Mouse (Mus musculus): Measurements from ENCODE around the gene Grb2. TPM values are rescaled to one million over a fixed set of nuclear protein-coding genes. Genes with fewer than 3 reads are reported as not detected.

Gene Grb2
- total RNA-seq (2021), result 100 to 1,000 TPM; 184 to 203 TPM
- long read RNA-seq, transcript Grb2-201 (6 exons, 2,709 nt), result major isoform, 67 of 138 reads
- long read RNA-seq, transcript Grb2-203 (5 exons, 2,683 nt), result minor isoform, 44 of 138 reads
- long read RNA-seq, partial matches to known transcripts, result 9 of 138 reads
- long read RNA-seq, other reads (novel, unspliced or antisense), result 18 of 138 reads

DNA sequence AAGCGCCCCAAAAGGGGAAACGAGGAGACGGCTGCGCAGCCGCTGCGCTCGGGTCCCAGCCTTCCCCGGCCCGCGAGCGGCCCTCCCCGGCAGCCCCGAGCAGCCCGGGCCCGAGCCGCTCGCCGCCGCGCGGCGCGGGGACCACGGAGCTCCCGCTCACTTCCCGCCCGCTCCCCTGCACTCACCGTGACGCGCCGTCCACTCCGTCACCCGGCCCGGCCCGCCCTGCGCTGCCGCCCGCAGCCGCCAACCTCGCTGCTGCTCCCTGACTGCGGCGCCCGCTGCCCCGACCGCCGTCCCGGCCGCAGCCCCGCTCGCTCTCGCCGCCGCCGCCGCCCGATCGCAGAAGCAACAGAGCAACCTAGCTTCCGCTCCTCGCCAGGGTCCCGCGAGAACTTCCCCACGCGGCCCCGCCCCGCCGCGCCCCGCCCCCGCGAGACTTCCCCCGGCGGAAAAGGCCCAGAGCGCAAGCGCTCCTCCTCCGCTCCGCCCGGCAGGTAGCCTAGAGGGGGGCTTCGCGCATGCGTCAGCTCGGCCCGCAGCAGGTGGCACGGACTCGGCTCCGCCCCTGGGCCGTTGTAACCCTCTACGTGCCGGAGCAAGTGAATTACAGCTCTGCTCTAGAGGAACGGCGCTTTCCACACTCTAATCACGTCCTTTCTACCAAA is at the start of gene Grb2:
Gene Grb2 (minus strand): TSS at position 389 of the 668 bp plus-strand sequence.
- peak; percentile 96 to 98 for DNase-seq (ENCODE audit: low spot score in 2 of 2)

DNA sequence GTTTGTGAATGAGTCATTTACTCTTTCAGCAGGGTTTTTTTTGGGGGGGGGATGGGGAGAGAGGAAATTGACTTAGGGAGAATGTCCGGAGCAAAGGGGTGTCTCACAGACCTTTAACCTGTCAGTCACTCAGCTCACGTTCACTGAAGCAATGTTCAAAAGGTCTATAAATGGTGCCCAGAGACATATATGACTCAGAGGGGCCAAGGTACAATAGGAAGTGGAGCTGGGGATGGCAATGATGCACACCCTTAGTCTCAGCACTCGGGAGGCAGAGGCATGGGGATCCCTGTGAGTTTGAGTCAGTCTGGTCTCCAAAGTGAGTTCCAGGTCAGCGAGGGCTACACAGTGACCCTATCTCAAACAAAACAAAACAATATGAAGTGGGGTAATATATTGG is 45.1 kb upstream of the Grb2 start:
- no peak for DNase-seq (ENCODE audit: low spot score in 2 of 2)

DNA sequence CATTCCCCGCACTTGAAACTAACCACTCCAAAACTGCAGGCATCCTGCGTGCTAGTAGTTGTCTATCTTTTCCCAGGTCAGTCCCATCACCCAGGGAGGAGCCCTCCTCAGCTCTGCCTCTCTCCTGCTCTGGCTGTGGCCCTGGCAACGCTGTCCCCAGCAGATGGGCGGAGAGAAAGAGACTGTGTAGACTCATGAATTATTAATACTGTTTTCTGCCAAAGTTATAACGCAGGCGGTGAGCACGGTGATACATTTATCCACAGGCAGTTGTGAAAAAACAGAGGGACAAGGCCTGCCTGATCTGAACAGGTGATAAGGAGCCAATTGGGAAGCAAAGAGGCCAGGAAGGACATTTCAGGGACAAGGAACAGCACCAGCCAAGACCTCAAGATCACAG is 44.3 kb upstream of the Grb2 start:
- no peak for DNase-seq (ENCODE audit: low spot score in 2 of 2)

DNA sequence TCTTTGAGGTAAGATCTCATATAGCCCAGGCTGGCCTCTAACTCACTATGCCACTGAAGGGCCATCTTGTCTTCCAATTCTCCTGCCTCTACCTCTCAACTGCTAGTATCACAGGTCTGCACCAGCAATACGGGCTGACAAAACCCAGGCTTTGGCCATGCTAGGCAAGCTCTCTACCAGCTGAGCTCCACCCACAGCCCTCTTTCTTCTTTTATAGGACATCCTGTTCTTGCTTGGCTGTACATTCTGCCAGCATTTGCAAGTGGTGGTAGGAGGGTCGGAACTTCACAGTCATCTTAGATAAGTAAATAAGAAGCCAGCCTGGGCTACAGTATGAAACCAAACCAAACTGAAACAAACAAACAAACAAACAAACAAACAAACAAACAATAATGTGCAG is 43.3 kb upstream of the Grb2 start:
- no peak for DNase-seq (ENCODE audit: low spot score in 2 of 2)

DNA sequence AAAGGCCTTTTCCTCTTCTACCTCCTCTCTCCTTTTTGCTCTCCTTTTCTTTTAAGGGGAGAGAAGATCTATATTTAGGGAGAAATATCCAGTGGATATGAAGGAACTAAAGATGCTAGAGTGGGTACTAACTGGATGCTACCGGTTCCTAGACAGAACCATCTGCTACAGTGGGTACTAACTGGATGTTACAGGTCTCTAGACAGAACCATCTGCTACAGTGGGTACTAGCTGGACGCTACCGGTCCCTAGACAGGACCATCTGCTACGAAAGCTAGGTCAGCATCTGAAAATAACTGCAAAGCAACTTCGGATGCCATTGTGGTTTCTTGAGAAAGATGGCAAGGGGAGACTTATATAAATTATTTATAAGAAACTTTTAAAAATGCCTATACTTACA is 41.4 kb upstream of the Grb2 start:
- DNase-seq (ENCODE audit: low spot score in 2 of 2), result no peak

DNA sequence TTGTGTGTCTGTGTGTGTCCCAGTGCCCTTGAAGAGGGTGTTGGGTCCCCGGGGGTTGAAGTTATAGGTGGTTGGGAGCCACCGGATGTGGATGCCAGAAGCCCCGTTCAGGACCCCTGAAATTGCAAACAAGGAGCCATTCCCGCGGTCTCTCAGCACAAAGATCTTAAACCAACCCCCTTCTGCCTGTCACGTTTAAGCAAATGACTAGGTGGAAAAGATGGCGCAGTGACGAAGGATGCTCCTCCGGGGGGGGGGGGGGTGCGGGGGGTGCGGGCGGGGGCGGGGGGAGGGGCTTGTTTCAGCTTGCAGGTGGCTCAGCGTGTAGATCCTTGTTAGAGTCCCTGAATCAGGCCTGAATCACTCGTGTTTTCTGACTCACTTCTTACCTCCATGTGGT is 39.0 kb upstream of the Grb2 start:
- no peak for DNase-seq (ENCODE audit: low spot score in 2 of 2)

DNA sequence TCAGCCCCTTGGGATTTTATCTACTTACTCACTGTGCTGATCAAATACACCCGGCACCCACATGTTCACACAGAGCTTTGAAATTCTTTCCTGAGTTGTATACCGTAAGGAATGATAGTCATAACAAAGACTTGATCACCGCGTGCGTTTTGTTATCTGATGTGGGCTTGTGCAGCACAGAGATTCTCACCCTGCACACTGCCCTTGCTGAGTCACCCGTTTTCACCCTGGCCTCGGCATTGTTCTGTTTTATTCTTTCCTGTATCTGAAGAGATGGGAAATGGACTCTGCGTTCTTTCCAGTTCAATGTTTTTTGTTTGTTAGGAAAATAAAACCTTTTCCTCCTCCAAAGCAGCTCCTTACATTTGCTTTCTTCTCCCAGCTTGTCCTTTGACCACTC is 38.4 kb upstream of the Grb2 start:
- DNase-seq (ENCODE audit: low spot score in 2 of 2), result no peak

DNA sequence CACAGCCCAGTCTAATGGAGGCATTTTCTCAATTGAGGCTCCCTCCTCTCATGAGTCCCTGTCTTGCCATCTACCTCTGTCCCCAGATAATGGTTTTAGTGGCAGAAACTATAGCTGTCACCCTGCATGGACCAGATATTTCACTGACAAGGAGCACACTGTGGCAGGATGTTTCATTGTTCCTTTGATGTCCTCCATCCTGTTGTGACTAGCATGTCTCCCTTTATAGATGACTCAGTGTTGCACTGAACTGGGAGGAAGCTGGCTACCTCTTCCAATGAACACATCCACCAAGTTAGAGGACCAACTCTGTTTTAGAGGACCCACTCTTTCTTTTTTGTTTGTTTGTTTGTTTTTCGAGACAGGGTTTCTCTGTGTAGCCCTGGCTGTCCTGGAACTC is 37.7 kb upstream of the Grb2 start:
- no peak for DNase-seq (ENCODE audit: low spot score in 2 of 2)

DNA sequence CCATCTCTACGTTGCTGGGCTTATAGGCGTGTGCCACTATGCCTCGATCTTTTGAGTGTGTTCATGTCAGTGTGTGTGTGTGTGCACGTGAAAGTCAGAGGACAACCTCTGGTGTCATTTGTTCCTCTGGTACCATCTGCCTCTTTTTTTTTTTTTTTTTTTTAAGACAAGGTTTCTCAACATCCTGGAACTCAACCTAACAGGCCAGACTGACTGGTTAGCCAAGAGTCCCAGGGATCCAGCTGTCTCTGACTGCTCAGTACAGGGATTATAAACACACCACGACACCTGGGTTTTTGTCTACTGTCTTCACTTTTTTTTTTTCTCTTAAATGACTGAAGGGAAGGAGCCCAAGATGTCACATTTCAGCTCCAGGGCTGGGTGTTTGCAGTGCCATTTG is 36.0 kb upstream of the Grb2 start:
- no peak for DNase-seq (ENCODE audit: low spot score in 2 of 2)

DNA sequence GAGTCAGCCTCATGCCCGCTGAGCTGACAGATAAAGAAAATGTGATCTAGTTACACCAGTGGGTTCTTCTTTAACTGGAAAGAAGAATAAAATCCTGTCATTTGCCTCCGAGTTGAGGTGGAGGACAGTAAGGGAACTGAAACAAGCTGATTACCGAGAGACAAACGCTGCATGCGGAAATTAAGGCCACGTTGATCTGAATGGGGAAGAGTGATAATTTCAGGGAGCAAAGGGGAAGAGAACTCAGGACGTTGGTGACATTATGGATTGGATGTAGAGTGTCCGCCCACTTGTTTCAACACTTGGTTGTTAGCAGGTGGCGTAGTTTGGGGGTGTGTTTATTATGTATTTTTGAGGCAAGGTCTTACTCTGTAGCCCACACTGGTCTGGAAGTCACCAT is 34.5 kb upstream of the Grb2 start:
- DNase-seq (ENCODE audit: low spot score in 2 of 2), result no peak

DNA sequence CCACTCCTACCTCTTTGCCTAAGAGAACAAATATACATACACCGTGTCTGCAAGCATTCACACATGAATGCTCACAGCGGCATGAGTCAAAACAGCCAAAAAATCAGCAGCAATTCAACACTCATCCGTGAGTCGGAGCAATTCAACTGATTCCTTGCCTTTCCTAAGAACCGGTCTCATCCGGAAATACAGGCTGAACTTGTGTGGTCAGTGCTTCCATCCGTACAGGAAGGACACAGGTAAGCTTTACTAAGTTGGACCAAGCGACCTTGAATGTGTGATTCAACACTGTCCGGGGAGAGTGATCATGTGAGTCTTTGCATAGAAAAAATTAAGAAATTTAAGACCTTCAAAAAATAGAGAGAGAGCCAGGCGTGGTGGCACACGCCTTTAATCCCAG is 32.7 kb upstream of the Grb2 start:
- DNase-seq (ENCODE audit: low spot score in 2 of 2), result no peak

DNA sequence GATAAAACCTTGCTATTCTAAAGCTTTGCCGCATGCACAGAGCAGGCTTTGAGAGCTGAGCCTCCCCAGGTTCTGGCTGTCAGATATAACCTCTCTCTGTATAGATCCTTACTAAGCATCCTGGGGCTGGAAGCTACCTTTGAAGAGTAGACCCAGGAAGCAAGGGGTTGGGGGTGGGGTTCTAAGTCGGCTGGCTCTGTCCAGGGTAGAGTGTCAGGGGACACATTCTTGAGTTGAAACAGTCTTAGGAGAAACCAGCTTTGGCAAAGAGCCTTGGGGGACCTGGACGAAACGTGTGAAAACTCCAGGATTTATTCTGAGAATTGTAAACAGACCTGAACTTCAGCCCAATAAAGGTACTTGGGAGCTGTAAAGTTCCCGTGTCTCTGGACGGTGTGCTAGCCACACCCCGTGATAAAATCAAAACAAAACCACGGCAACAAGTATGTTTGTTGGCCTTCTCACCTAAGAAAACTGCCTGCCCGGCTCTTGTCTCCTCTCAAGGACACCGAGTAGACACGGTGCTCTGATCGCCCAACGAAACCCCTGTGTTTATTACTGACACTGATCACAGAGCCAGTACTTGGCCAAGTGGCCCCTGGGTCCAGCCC is 30.0 kb upstream of the Grb2 start:
- no peak for DNase-seq (ENCODE audit: low spot score in 2 of 2)

DNA sequence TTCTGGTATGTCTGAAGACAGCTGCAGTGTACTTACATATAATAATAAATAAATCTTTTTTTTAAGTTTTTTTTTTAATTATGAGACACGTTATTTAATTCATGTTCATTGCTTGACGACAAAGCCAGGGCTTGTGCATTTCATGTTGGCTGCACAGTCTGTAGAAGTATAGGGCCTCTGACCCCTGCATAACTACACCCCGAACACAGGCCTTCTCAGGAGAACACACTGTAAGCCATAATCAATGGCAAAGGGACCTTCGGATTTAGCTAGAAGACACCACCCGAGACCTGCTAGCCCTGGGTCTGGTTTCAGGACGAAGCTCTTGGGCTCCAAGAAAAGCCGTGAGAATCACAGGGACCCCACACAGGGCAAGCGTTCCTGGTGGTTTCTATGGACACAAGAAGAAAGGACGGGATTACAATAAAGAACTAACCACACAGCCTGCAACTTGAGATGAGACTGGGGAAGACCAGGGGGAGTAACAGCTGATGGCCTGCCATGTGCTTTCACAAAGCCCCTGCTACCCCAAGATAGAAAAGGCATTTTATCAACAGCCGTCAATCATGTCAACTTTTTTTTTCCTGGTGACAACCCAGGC is 29.3 kb upstream of the Grb2 start:
- no peak for DNase-seq (ENCODE audit: low spot score in 2 of 2)

DNA sequence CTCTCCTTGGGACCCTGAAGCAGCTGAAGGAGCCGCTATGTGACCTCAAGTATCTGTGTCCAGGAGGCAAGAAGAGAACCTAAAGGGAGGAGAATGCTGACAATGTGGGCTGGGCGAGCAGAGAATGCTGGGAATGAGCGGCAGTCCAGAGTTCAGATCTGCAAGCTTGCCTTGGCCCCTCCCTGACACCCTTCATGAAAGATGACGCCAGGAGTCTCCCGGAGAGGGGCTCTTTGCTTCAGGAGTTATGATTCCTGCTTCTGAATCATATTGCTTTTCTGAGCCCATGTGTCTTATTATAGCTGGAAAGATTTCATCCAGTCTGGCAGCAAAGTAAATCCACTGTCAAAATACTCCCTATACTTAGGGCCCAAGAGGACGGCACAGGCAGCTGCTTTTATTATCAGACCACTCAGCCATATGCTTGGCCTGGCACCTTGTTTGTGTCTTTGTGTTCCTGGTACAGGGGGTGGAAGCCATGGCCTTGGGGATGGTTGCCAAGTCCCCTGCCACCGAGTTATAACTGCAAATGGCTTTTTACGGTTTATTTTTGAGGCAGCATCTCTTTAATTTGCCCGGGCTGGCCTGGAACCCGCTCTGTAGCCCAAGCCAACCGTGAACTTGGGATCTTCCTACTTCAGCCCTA is 25.8 kb upstream of the Grb2 start:
- no peak for DNase-seq (ENCODE audit: low spot score in 2 of 2)

DNA sequence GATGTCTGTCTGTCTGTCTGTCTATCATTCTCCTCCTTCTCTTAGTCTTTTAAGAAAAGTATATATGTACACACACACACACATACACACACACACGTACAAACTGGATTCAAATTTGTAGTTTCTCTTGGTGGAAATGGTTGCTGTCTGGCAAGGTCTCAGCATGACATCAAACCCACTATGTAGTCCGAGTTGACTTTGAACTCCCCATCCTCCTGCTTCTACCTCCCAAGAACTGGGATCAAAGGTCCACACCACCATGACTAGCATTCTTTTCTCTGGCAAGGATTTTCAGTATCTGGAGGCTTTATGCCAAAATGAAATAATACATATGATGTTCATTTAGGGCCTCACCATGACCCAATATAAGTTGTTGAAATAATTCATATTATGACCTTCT is 14.8 kb upstream of the Grb2 start:
- no peak for DNase-seq (ENCODE audit: low spot score in 2 of 2)

DNA sequence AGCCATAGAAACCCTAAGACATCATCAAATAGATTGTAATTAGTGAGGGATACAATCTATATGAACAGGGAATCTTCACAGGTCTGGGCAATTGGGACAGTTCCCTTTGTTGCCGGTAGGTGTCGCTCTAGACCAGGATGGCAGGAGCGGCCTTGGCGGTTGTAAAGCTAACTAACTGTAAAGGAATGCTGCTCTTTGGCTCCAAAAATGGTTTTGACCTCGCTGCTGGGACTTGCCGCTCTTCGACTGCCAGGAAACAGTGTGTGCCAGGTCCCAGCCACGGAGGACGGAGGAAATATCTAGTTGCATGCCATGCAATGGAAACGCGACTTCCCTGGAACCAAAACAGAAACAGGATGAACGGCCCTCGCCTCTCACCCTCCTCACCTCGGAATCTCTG is 14.2 kb upstream of the Grb2 start:
- peak; percentile 54 to 83 for DNase-seq (ENCODE audit: low spot score in 2 of 2)

DNA sequence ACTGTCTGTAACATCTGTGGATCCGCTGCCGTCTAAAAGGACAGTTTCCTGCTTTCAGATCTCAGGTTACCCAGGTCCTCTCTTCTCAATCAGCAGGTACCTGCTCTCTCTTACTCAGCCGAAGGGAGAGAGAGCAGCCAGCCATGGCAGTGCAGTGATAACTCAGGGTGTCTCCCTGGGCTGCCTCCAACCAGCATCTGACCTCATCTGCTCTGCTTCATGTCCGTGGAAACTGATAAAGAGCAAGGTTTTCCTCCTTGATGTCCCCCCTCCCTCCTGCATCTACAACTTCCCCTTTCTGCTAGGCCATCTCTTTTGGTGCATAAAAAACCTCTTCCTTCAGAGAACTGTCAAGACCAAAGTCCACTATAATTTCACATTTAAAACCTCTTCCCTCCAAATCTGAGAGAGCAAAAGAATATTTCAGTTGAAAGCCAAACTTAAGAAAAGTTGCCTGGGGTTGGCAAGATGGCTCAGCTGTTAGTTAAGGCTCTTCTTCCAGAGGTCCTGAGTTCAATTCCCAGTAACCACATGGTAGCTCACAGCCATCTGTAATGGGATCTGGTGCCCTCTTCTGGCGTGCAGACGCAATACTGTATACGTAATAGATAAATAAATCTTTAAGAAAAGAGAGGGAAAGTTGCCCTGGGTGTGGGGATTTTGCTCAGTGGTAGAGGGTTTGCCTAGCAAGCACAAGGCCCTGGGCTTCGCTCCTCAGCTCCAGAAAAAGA is 9.4 kb upstream of the Grb2 start:
- no peak for DNase-seq (ENCODE audit: low spot score in 2 of 2)

DNA sequence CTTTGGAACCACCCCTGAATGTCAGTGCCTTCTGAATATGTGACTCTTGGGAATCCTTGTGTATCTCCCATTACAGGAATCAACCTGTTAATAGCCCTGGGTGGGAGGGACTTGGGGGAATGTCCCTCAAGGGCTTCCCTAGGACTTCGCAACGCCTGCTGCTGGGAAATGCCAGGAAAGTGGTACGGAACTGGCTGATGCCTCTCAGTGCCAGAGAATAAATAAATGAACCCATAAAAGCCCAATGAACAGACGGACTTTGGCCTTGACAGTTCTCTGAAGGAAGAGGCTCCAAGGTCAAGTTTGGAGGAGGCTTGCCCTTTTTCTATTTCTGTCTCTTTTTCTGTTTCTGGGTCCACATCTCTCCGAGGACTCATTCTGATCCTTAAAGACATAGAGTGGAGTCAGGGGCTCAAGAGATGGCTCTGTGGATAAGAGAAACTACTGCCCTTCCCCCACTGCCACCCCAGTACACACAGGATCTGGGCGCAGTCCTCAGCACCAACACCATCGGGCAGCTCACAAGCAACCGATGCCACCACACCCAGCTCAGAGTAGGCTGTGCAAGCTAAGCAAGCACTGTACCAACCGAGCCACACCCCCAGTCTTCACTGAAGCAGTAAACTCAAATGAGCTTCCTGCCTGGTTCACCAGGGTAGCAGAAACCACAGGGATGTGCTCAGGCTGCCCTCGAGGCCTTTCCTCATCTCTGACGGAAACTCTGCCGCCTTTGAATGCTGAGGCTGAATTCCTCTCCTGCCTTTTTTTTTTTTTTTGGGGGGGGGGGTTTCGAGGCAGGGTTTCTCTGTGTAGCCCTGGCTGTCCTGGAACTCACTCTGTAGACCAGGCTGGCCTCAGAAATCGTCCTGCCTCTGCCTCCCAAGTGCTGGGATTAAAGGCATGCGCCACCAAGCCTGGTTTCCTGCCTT is 8.3 kb upstream of the Grb2 start:
- no peak for DNase-seq (ENCODE audit: low spot score in 2 of 2)

DNA sequence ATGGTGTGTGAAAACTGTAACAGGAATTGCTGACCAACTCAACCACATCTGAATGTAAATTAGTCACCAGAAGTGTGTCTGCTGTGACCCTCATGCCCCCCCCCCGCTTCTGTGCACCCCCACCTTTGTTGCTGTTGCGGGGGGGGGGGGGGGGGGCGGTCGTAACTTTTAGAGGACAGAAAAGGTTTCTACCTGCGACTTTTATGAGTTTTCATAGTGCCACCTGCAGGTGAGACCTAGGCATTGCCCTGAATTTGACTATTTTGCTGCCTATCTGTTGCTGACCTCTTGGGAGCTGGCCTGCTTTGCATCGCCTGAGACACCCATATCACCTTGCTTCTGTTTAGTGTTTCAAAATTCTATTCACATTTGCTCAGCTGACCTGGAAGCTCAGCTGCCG is 6.1 kb upstream of the Grb2 start:
- DNase-seq (ENCODE audit: low spot score in 2 of 2), result peak in 1 of 2 experiments; percentile 65

DNA sequence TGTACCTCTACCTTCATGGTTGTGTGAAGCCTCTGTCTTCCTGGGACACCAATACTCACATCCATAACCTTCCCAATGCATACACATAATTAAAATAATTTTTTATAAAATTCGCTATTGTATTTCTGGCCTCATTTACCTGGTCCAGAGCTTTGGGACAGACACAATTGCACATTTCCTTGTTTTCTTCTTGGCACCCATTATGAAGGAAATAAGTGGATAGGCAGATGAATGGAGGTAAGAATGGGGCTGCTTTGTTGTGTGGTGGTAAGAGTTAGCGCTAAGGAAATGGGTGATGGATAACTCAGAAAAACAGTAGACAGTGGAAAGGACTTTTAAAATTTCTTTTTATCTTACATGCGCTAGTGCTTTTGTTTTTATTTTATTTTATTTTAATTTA is 5.0 kb upstream of the Grb2 start:
- DNase-seq (ENCODE audit: low spot score in 2 of 2), result no peak

Data from layer of hippocampus, adult 18-20 months (tissue).